ENCODE assay signal across 9 mouse cellular contexts in genomic region chr7:135792918-135793317, GRCm38 (mm10).
A peak's percentile ranks its signal among the peaks of the same experiment; 100 is the strongest.
DNase-seq lines count a peak whose midpoint lies in the region; ATAC-seq and TF ChIP-seq lines count a peak whose summit lies in the region.
"Had no signal": no experiment of that assay in that cellular context is flagged by ENCODE, and none has a peak within 500 bp of the region (broad histone marks: within the 10 kb centered on the region; RNA-seq: fewer than 3 reads in every experiment).

No protein-coding gene starts in this region.

- H3K4me1 ChIP-seq in heart, embryonic 12.5 days (replicated peaks): peaks cover 13% of the 10 kb centered on the region
- H3K4me1 ChIP-seq: stomach, embryonic 15.5 days had no signal

- no peak overlapping the region for H3ac ChIP-seq in C2C12 (ENCODE audit: control insufficient read depth, insufficient read length, low read depth)

- H3K27me3 ChIP-seq in heart, embryonic 12.5 days (replicated peaks): no peaks in the 10 kb centered on the region
- H3K27me3 ChIP-seq in C2C12 (ENCODE audit: control insufficient read depth, insufficient read depth, insufficient read length): no peaks in the 10 kb centered on the region
- H3K27me3 ChIP-seq: stomach, embryonic 15.5 days had no signal

- 33% methylated on average over 8 of the region's 8 CpGs for WGBS in heart, embryonic 12.5 days

- H3K79me3 ChIP-seq in C2C12 (ENCODE audit: low read depth): no peaks in the 10 kb centered on the region

- DNase-seq in heart, adult 8-10 months (ENCODE audit: low spot score): no peak
- peak; percentile 40 for DNase-seq in WW6 (ENCODE audit: low read depth, low spot score)
- DNase-seq in heart, postnatal 4 days: peak; percentile 59
- DNase-seq in lung, postnatal 36 days: peak; percentile 46
- peak; percentile 50 for DNase-seq in thymus, postnatal 0 days (ENCODE audit: low spot score)
- DNase-seq in urinary bladder, adult 18-20 months (ENCODE audit: low spot score in 2 of 2): no peak

- H3K79me2 ChIP-seq in C2C12 (ENCODE audit: control insufficient read depth, insufficient read depth): no peaks in the 10 kb centered on the region

- no peak overlapping the region for H3K4me2 ChIP-seq in heart, embryonic 12.5 days
- H3K4me2 ChIP-seq: stomach, embryonic 15.5 days had no signal

- no peaks in the 10 kb centered on the region for H3K9me3 ChIP-seq in heart, embryonic 12.5 days (replicated peaks)
- H3K9me3 ChIP-seq: stomach, embryonic 15.5 days had no signal

- no peaks in the 10 kb centered on the region for H3K36me3 ChIP-seq in heart, embryonic 12.5 days
- H3K36me3 ChIP-seq in C2C12 (ENCODE audit: control insufficient read depth, insufficient read depth): no peaks in the 10 kb centered on the region
- H3K36me3 ChIP-seq: stomach, embryonic 15.5 days had no signal

- TF ChIP-seq CTCF in C2C12 (IDR thresholded peaks at IDR 0.05; ENCODE audit: control insufficient read depth, insufficient read depth, insufficient read length): peak; percentile 38

- H3K4me3 ChIP-seq in heart, embryonic 12.5 days: no peak overlapping the region
- no peak overlapping the region for H3K4me3 ChIP-seq in C2C12 (ENCODE audit: insufficient read depth, poor library complexity, severe bottlenecking)
- H3K4me3 ChIP-seq: stomach, embryonic 15.5 days had no signal

- no peak overlapping the region for H3K9ac ChIP-seq in heart, embryonic 12.5 days
- H3K9ac ChIP-seq: stomach, embryonic 15.5 days had no signal

- peak; percentile 84 for ATAC-seq in heart, embryonic 12.5 days (ENCODE audit: insufficient number of reproducible peaks, low FRiP score)

- H3K27ac ChIP-seq in heart, embryonic 12.5 days (ENCODE audit: poor library complexity, severe bottlenecking): no peak overlapping the region
- H3K27ac ChIP-seq: stomach, embryonic 15.5 days had no signal

TF ChIP-seq in C2C12, 6 proteins besides CTCF, POLR2A, EP300 and RAD21:
- no peak for TF ChIP-seq FOSL1 (IDR thresholded peaks at IDR 0.05; ENCODE audit: insufficient read depth, low read length, poor library complexity, severe bottlenecking)
- no peak for TF ChIP-seq MYOD1 (IDR thresholded peaks at IDR 0.05; ENCODE audit: control insufficient read depth, insufficient read length, low read depth)
- TF ChIP-seq CEBPB (IDR thresholded peaks at IDR 0.05; ENCODE audit: low read depth): no peak
- TF ChIP-seq USF1 (IDR thresholded peaks at IDR 0.05; ENCODE audit: low read depth): no peak
- no peak for TF ChIP-seq MAX (IDR thresholded peaks at IDR 0.05)
- no peak for TF ChIP-seq MYOG (IDR thresholded peaks at IDR 0.05; ENCODE audit: control insufficient read depth, extremely low read depth, insufficient read length)

Comparison
In these comparisons a context has a peak if more than half of its experiments do, and no peak if none do; other contexts are left out.
1. DNase-seq: peak in WW6 (single experiment), heart, postnatal 4 days (single experiment), lung, postnatal 36 days (single experiment) and thymus, postnatal 0 days (single experiment); none in heart, adult 8-10 months (single experiment) and urinary bladder, adult 18-20 months (0 of 2).